ENCODE assay signal across 8 mouse cellular contexts in genomic region chr6:13872076-13872475, GRCm38 (mm10). TPM values are rescaled to one million over a fixed set of nuclear protein-coding genes. Genes with fewer than 3 reads are reported as not detected.
DNase-seq lines count a peak whose midpoint lies in the region; ATAC-seq and TF ChIP-seq lines count a peak whose summit lies in the region.

No protein-coding gene starts in this region.

- DNase-seq in gastrocnemius, adult 2 months: no peak
- DNase-seq in gastrocnemius, adult 8-10 months (ENCODE audit: low spot score in 2 of 2): no peak
- DNase-seq in forebrain, postnatal 0 days: peak; percentile 16
- DNase-seq in right cerebral cortex, postnatal 4 days: no peak
- DNase-seq in layer of hippocampus, adult 11-12 months (ENCODE audit: low spot score): no peak
- DNase-seq in lung, adult 2 months: no peak

- no peaks in the 10 kb centered on the region for H3K4me1 ChIP-seq in ES-Bruce4 (ENCODE audit: control insufficient read depth, insufficient read depth, low read length)
- peaks cover 5% of the 10 kb centered on the region; the same call in 1 of the 2 replicates for H3K4me1 ChIP-seq in forebrain, postnatal 0 days (ENCODE audit: insufficient read depth)
- H3K4me1 ChIP-seq in liver, embryonic 16.5 days (ENCODE audit: control insufficient read depth, low read depth, low read length): peaks cover 2% of the 10 kb centered on the region
- H3K4me1 ChIP-seq in lung, adult 2 months (ENCODE audit: control insufficient read depth, insufficient read depth, low read length): no peaks in the 10 kb centered on the region; the same call in 1 of the 2 replicates

- peak overlapping the region; percentile 82 for H3K4me3 ChIP-seq in gastrocnemius, adult 2 months
- H3K4me3 ChIP-seq in ES-Bruce4 (ENCODE audit: low read depth, low read length): no peak overlapping the region
- no peak overlapping the region for H3K4me3 ChIP-seq in forebrain, postnatal 0 days (ENCODE audit: low read depth, low read length)
- H3K4me3 ChIP-seq in liver, embryonic 16.5 days (ENCODE audit: low read depth, low read length): peak overlapping the region; percentile 77
- H3K4me3 ChIP-seq in lung, adult 2 months (replicated peaks; ENCODE audit: extremely low read depth, low read depth, low read length): no peak overlapping the region

- ATAC-seq in forebrain, postnatal 0 days: no peak
- no peak for ATAC-seq in liver, embryonic 16.5 days (ENCODE audit: low read depth)

- intact Hi-C loops in gastrocnemius, adult 2 months (cut with DNase I): loop anchor here (5.0 to 10.0 kb wide), 2 partner anchors 195 to 267 kb away; partner anchors contain the start of genes Bmt2 and Tmem168

- no peak for TF ChIP-seq EP300 in ES-Bruce4 (IDR thresholded peaks at IDR 0.05; ENCODE audit: insufficient read depth, low read depth, low read length)

- 52% methylated on average over 7 of the region's 7 CpGs for WGBS in forebrain, postnatal 0 days
- WGBS in liver, embryonic 16.5 days (ENCODE audit: insufficient replicate concordance): 23% methylated on average over 7 of the region's 7 CpGs
- WGBS in lung, adult 2 months: 34% methylated on average over 7 of the region's 7 CpGs

- peak overlapping the region; percentile 48; the same call in 1 of the 2 replicates for H3K4me2 ChIP-seq in forebrain, postnatal 0 days (ENCODE audit: low read depth)
- peak overlapping the region; percentile 64 for H3K4me2 ChIP-seq in liver, embryonic 16.5 days (ENCODE audit: low read depth, low read length)

- TF ChIP-seq CTCF in gastrocnemius, adult 2 months (IDR thresholded peaks at IDR 0.05): no peak
- TF ChIP-seq CTCF in ES-Bruce4 (IDR thresholded peaks at IDR 0.05; ENCODE audit: low read depth, low read length): no peak
- no peak for TF ChIP-seq CTCF in forebrain, postnatal 0 days (IDR thresholded peaks at IDR 0.05; ENCODE audit: low read depth)
- TF ChIP-seq CTCF in lung, adult 2 months (IDR thresholded peaks at IDR 0.05; ENCODE audit: insufficient read depth, low read length): no peak

- H3K9me3 ChIP-seq in ES-Bruce4 (replicated peaks; ENCODE audit: control insufficient read depth, insufficient read depth, low read length, poor library complexity, severe bottlenecking): no peaks in the 10 kb centered on the region
- H3K9me3 ChIP-seq in forebrain, postnatal 0 days (ENCODE audit: low read length): no peaks in the 10 kb centered on the region
- H3K9me3 ChIP-seq in liver, embryonic 16.5 days (replicated peaks; ENCODE audit: control insufficient read depth, low read length): no peaks in the 10 kb centered on the region

- H3K9ac ChIP-seq in ES-Bruce4 (ENCODE audit: low read depth, poor library complexity, severe bottlenecking): peak overlapping the region; percentile 50
- H3K9ac ChIP-seq in forebrain, postnatal 0 days: no peak overlapping the region
- peak overlapping the region; percentile 16; the same call in 1 of the 2 replicates for H3K9ac ChIP-seq in liver, embryonic 16.5 days (ENCODE audit: low read depth, low read length)

- peaks cover 5% of the 10 kb centered on the region; the same call in 1 of the 2 replicates for H3K36me3 ChIP-seq in ES-Bruce4 (ENCODE audit: control insufficient read depth, insufficient read depth, low read length, poor library complexity, severe bottlenecking)
- no peaks in the 10 kb centered on the region for H3K36me3 ChIP-seq in forebrain, postnatal 0 days (ENCODE audit: insufficient read depth)
- H3K36me3 ChIP-seq in liver, embryonic 16.5 days (ENCODE audit: control insufficient read depth, insufficient read depth): no peaks in the 10 kb centered on the region

- TF ChIP-seq POLR2A in ES-Bruce4 (IDR thresholded peaks at IDR 0.05; ENCODE audit: insufficient read depth, low read length): no peak
- TF ChIP-seq POLR2A in lung, adult 2 months (IDR thresholded peaks at IDR 0.05; ENCODE audit: borderline replicate concordance, extremely low read depth, low read depth, low read length): no peak

- H3K27ac ChIP-seq in gastrocnemius, adult 2 months: peak overlapping the region; percentile 89
- H3K27ac ChIP-seq in ES-Bruce4 (ENCODE audit: insufficient read depth, low read length): no peak overlapping the region
- no peak overlapping the region for H3K27ac ChIP-seq in forebrain, postnatal 0 days (ENCODE audit: low read depth, low read length)
- no peak overlapping the region for H3K27ac ChIP-seq in liver, embryonic 16.5 days (ENCODE audit: low read length)

- no peaks in the 10 kb centered on the region for H3K27me3 ChIP-seq in ES-Bruce4 (ENCODE audit: control insufficient read depth, insufficient read depth, low read length, poor library complexity, severe bottlenecking)
- H3K27me3 ChIP-seq in forebrain, postnatal 0 days (ENCODE audit: insufficient read depth, low read length): no peaks in the 10 kb centered on the region
- no peaks in the 10 kb centered on the region for H3K27me3 ChIP-seq in liver, embryonic 16.5 days (ENCODE audit: control insufficient read depth, insufficient read depth, low read depth, low read length)

RNA-seq across cellular contexts. Expression of gene 2610001J05Rik, which starts 0.8 kb away (rescaled TPM):
- total RNA-seq in gastrocnemius, adult 2 months (2021): 10 to 100 TPM; 29.3 to 36.1 TPM
- total RNA-seq in gastrocnemius, adult 8-10 months (2022): 10 to 100 TPM; 30.3 to 38.3 (median 36.3) TPM
- 69.3 and 75.8 TPM in 2 replicates for polyA plus RNA-seq in ES-Bruce4 (2011; ENCODE audit: insufficient read depth, insufficient read length, low read depth, missing spikeins)
- total RNA-seq in forebrain, postnatal 0 days (2014; rRNA removed): 18.1 and 23.1 TPM in 2 replicates
- 115 and 120 TPM in 2 replicates for polyA plus RNA-seq in forebrain, postnatal 0 days (2015; fragmentation: Nextera tagmentation; extraction: Ambion mirVana)
- 33.5 and 37.7 TPM in 2 replicates for polyA plus RNA-seq in liver, embryonic 16.5 days (2015; fragmentation: Nextera tagmentation; extraction: Ambion mirVana)
- 25.6 and 57.8 TPM in 2 replicates for polyA plus RNA-seq in lung, adult 2 months (2012; rRNA removed)

RNA-seq across cellular contexts. Expression of gene Gpr85, which starts 32.3 kb away (rescaled TPM):
- total RNA-seq in gastrocnemius, adult 2 months (2021): under 1 TPM; 0.17 to 0.18 TPM
- total RNA-seq in gastrocnemius, adult 8-10 months (2022): under 1 TPM in 3 of 4 experiments, not detected in 1; 0.10 to 0.56 (median 0.31) TPM
- 1.0 and 1.3 TPM in 2 replicates for polyA plus RNA-seq in ES-Bruce4 (2011; ENCODE audit: insufficient read depth, insufficient read length, low read depth, missing spikeins)
- 156 and 167 TPM in 2 replicates for total RNA-seq in forebrain, postnatal 0 days (2014; rRNA removed)
- polyA plus RNA-seq in forebrain, postnatal 0 days (2015; fragmentation: Nextera tagmentation; extraction: Ambion mirVana): 140 and 159 TPM in 2 replicates
- polyA plus RNA-seq in liver, embryonic 16.5 days (2015; fragmentation: Nextera tagmentation; extraction: Ambion mirVana): 0.20 and 0.21 TPM in 2 replicates
- 0.22 and 0.35 TPM in 2 replicates for polyA plus RNA-seq in lung, adult 2 months (2012; rRNA removed)

Comparison
In these comparisons a context has a peak if more than half of its experiments do, and no peak if none do; other contexts are left out.
1. H3K4me3 ChIP-seq: peak in gastrocnemius, adult 2 months (single experiment) and liver, embryonic 16.5 days (single experiment); none in ES-Bruce4 (single experiment), forebrain, postnatal 0 days (single experiment) and lung, adult 2 months (single experiment).
2. RNA of gene Gpr85, which starts 32.3 kb away (polyA plus RNA-seq): 140 to 159 TPM in forebrain, postnatal 0 days; 1.0 to 1.3 TPM in ES-Bruce4, 0.22 to 0.35 TPM in lung, adult 2 months and 0.20 to 0.21 TPM in liver, embryonic 16.5 days; every median in the first group is over 10 times any median in the second.